In genomic region chr15:97751676-97752075, GRCm38 (mm10) we compare ENCODE assay signal across 13 mouse cellular contexts. TPM values are rescaled to one million over a fixed set of nuclear protein-coding genes. Genes with fewer than 3 reads are reported as not detected.
A peak's percentile ranks its signal among the peaks of the same experiment; 100 is the strongest.
DNase-seq lines count a peak whose midpoint lies in the region; TF ChIP-seq lines count a peak whose summit lies in the region.
"Had no signal": no experiment of that assay in that cellular context is flagged by ENCODE, and none has a peak within 500 bp of the region (broad histone marks: within the 10 kb centered on the region; RNA-seq: fewer than 3 reads in every experiment).

No protein-coding gene starts in this region.

- peak; percentile 59 for TF ChIP-seq RAD21 in CH12.LX (IDR thresholded peaks at IDR 0.05; ENCODE audit: low read depth, low read length)

- in situ Hi-C loops in CH12.LX (cut with MboI; ENCODE audit: low pct_ligation_motif_present, low pct_unique_long_range_greater_than_20kb, low sequenced_read_pairs), result loop anchor here (5.0 kb wide), 1 partner anchor 34 kb away; no protein-coding TSS in a partner anchor

- peaks cover 3 to 25% of the 10 kb centered on the region in 2 experiments for H3K36me3 ChIP-seq in CH12.LX (replicated peaks in 1 of 2; ENCODE audit: control insufficient read depth in 1 of 2, insufficient read depth in 1 of 2, low read length in 1 of 2)
- H3K36me3 ChIP-seq: liver, embryonic 15.5 days had no signal

- dilution Hi-C loops in CH12.LX (cut with MboI; ENCODE audit: extremely low pct_ligation_motif_present, extremely low pct_unique_long_range_greater_than_20kb, low sequenced_read_pairs), result no loop called here

- H3K4me1 ChIP-seq in CH12.LX (ENCODE audit: control insufficient read depth in 1 of 2, insufficient read depth in 2 of 2), result peaks cover 34 to 58% of the 10 kb centered on the region in 2 experiments

- H3K4me3 ChIP-seq in CH12.LX (replicated peaks in 1 of 3; ENCODE audit: low read depth in 2 of 3, low read length in 2 of 3, poor library complexity in 1 of 3), result no peak overlapping the region
- H3K4me3 ChIP-seq: liver, embryonic 15.5 days; myocyte had no signal

- H3K9ac ChIP-seq in CH12.LX (ENCODE audit: insufficient read depth, low read depth), result no peak overlapping the region
- H3K9ac ChIP-seq: liver, embryonic 15.5 days had no signal

- no peak for TF ChIP-seq POLR2A in CH12.LX (IDR thresholded peaks at IDR 0.05; ENCODE audit: low read depth, low read length)

- no peaks in the 10 kb centered on the region for H3K27me3 ChIP-seq in CH12.LX (replicated peaks)
- H3K27me3 ChIP-seq: liver, embryonic 15.5 days had no signal

- no peaks in the 10 kb centered on the region for H3K79me2 ChIP-seq in CH12.LX (replicated peaks; ENCODE audit: control insufficient read depth, extremely low read depth, insufficient read depth, poor library complexity, severe bottlenecking)

- peak; percentile 36 for DNase-seq in kidney, adult 18-20 months
- no peak for DNase-seq in kidney, adult 8-10 months
- DNase-seq in A20 (ENCODE audit: low read depth, low spot score) (peak; percentile 77), CH12.LX (ENCODE audit: extremely low read depth) (no peak)
- DNase-seq in kidney, postnatal 10 days, result peak; percentile 54
- no peak for DNase-seq in gastrocnemius, adult 18-20 months (ENCODE audit: low spot score)
- DNase-seq in frontal cortex, postnatal 10 days (ENCODE audit: low spot score in 2 of 2), result no peak
- no peak for DNase-seq in gastrocnemius, postnatal 10 days
- DNase-seq: layer of hippocampus, postnatal 36 days; right cerebral cortex, postnatal 25 days had no signal

- no peaks in the 10 kb centered on the region for H3K9me3 ChIP-seq in CH12.LX (replicated peaks; ENCODE audit: low read length)
- H3K9me3 ChIP-seq: liver, embryonic 15.5 days had no signal

- no peak overlapping the region for H3K4me2 ChIP-seq in CH12.LX (ENCODE audit: insufficient read depth, low read depth, poor library complexity, severe bottlenecking)
- H3K4me2 ChIP-seq: liver, embryonic 15.5 days had no signal

- no peak for TF ChIP-seq EP300 in CH12.LX (IDR thresholded peaks at IDR 0.05; ENCODE audit: low read length)

- no peak overlapping the region for H3K27ac ChIP-seq in CH12.LX (ENCODE audit: insufficient read depth, low read depth)
- H3K27ac ChIP-seq: liver, embryonic 15.5 days had no signal

- peak; percentile 72 to 83 for TF ChIP-seq CTCF in CH12.LX (conservative IDR thresholded peaks at IDR 0.05 in 1 of 2, IDR thresholded peaks at IDR 0.05 in 1 of 2; ENCODE audit: low read depth in 2 of 2, low read length in 2 of 2)

TF ChIP-seq in CH12.LX, 34 proteins besides CTCF, POLR2A, EP300 and RAD21:
- TF ChIP-seq E2F4 (IDR thresholded peaks at IDR 0.05; ENCODE audit: insufficient replicate concordance, low read depth, low read length), result no peak
- no peak; the same call in 1 of the 2 replicates for TF ChIP-seq NELFE (IDR thresholded peaks at IDR 0.05; ENCODE audit: low read depth, low read length)
- TF ChIP-seq USF1 (IDR thresholded peaks at IDR 0.05; ENCODE audit: low read depth, low read length), result no peak
- no peak for TF ChIP-seq NRF1 (IDR thresholded peaks at IDR 0.05; ENCODE audit: low read depth, low read length)
- TF ChIP-seq MAZ (IDR thresholded peaks at IDR 0.05; ENCODE audit: low read depth, low read length), result no peak
- TF ChIP-seq SIN3A (IDR thresholded peaks at IDR 0.05; ENCODE audit: low read length), result no peak
- peak; percentile 92 for TF ChIP-seq ZKSCAN1 (IDR thresholded peaks at IDR 0.05; ENCODE audit: borderline replicate concordance, low read depth, low read length)
- peak; percentile 71 for TF ChIP-seq SMC3 (IDR thresholded peaks at IDR 0.05; ENCODE audit: low read depth, low read length)
- no peak for TF ChIP-seq JUND (conservative IDR thresholded peaks at IDR 0.05; ENCODE audit: low read depth, low read length)
- TF ChIP-seq TBP (conservative IDR thresholded peaks at IDR 0.05; ENCODE audit: low read depth, low read length), result no peak
- TF ChIP-seq HCFC1 (IDR thresholded peaks at IDR 0.05; ENCODE audit: low read depth, low read length), result no peak
- TF ChIP-seq TCF12 (IDR thresholded peaks at IDR 0.05; ENCODE audit: low read depth, low read length), result no peak
- no peak for TF ChIP-seq CHD1 (IDR thresholded peaks at IDR 0.05; ENCODE audit: low read depth, low read length)
- no peak for TF ChIP-seq PAX5 (IDR thresholded peaks at IDR 0.05; ENCODE audit: low read length)
- no peak for TF ChIP-seq KAT2A (IDR thresholded peaks at IDR 0.05; ENCODE audit: insufficient replicate concordance, low read length)
- no peak for TF ChIP-seq GABPA (IDR thresholded peaks at IDR 0.05; ENCODE audit: insufficient replicate concordance, low read depth, low read length)
- TF ChIP-seq BHLHE40 (IDR thresholded peaks at IDR 0.05; ENCODE audit: low read depth, low read length), result 0 out of 2 replicates have a peak, but pooled peaks have one; percentile 11
- no peak for TF ChIP-seq IRF4 (IDR thresholded peaks at IDR 0.05; ENCODE audit: low read depth, low read length)
- TF ChIP-seq ZNF384 (IDR thresholded peaks at IDR 0.05; ENCODE audit: low read depth, low read length), result no peak
- no peak for TF ChIP-seq MAX (IDR thresholded peaks at IDR 0.05; ENCODE audit: low read length)
- 0 out of 2 replicates have a peak, but pooled peaks have one; percentile 1 for TF ChIP-seq ZC3H11A (IDR thresholded peaks at IDR 0.05; ENCODE audit: low read depth, low read length)
- TF ChIP-seq MAFK (IDR thresholded peaks at IDR 0.05; ENCODE audit: insufficient replicate concordance, low read length), result no peak
- TF ChIP-seq ETS1 (conservative IDR thresholded peaks at IDR 0.05; ENCODE audit: low read depth, low read length), result no peak
- TF ChIP-seq JUN (IDR thresholded peaks at IDR 0.05; ENCODE audit: insufficient read depth, low read depth, low read length), result no peak
- no peak for TF ChIP-seq MYC (IDR thresholded peaks at IDR 0.05; ENCODE audit: low read depth, low read length)
- TF ChIP-seq ZMIZ1 (IDR thresholded peaks at IDR 0.05; ENCODE audit: low read depth, low read length), result no peak
- TF ChIP-seq RCOR1 (conservative IDR thresholded peaks at IDR 0.05; ENCODE audit: low read depth, low read length), result no peak
- TF ChIP-seq CHD2 (IDR thresholded peaks at IDR 0.05; ENCODE audit: low read length), result no peak
- no peak for TF ChIP-seq MXI1 (IDR thresholded peaks at IDR 0.05; ENCODE audit: low read depth, low read length)
- TF ChIP-seq POLR2AphosphoS2 (IDR thresholded peaks at IDR 0.05; ENCODE audit: low read depth, low read length), result no peak
- TF ChIP-seq USF2 (conservative IDR thresholded peaks at IDR 0.05; ENCODE audit: low read depth, low read length), result no peak
- TF ChIP-seq MEF2A (IDR thresholded peaks at IDR 0.05; ENCODE audit: borderline replicate concordance, low read depth, low read length), result no peak
- TF ChIP-seq UBTF (IDR thresholded peaks at IDR 0.05; ENCODE audit: low read depth, low read length), result no peak
- no peak for TF ChIP-seq ELF1 (IDR thresholded peaks at IDR 0.05; ENCODE audit: low read depth, low read length)

RNA-seq across cellular contexts. Expression of gene Rapgef3, which starts 16.1 kb away (rescaled TPM):
- 2.8 and 3.4 TPM in 2 replicates for total RNA-seq in CH12.LX (2012; rRNA removed)
- 2.2 and 3.2 TPM in 2 replicates for total RNA-seq in CH12.LX (2014; rRNA removed)
- polyA plus RNA-seq in CH12.LX (2012; ENCODE audit: insufficient read length, low read depth), result 1.7 and 2.5 TPM in 2 replicates
- total RNA-seq in gastrocnemius, adult 18-20 months (2021), result 1 to 10 TPM; 6.6 to 9.0 TPM
- total RNA-seq in gastrocnemius, postnatal 10 days (2021), result 1 to 10 TPM; 7.4 to 8.5 TPM

RNA-seq across cellular contexts. Expression of gene Endou, which starts 20.5 kb away (rescaled TPM):
- total RNA-seq in CH12.LX (2012; rRNA removed), result 38.9 and 49.5 TPM in 2 replicates
- total RNA-seq in CH12.LX (2014; rRNA removed), result 60.5 and 66.9 TPM in 2 replicates
- 64.0 and 69.8 TPM in 2 replicates for polyA plus RNA-seq in CH12.LX (2012; ENCODE audit: insufficient read length, low read depth)
- under 1 TPM; 0.34 to 0.45 TPM for total RNA-seq in gastrocnemius, adult 18-20 months (2021)
- total RNA-seq in gastrocnemius, postnatal 10 days (2021), result under 1 TPM; 0.56 to 0.82 TPM
- polyA plus RNA-seq: embryonic facial prominence, embryonic 11.5 days had no signal

RNA-seq across cellular contexts. Expression of gene Slc48a1, which starts 26.6 kb away (rescaled TPM):
- 35.0 and 39.4 TPM in 2 replicates for total RNA-seq in CH12.LX (2012; rRNA removed)
- 23.2 and 25.4 TPM in 2 replicates for total RNA-seq in CH12.LX (2014; rRNA removed)
- 50.6 and 56.0 TPM in 2 replicates for polyA plus RNA-seq in CH12.LX (2012; ENCODE audit: insufficient read length, low read depth)
- total RNA-seq in gastrocnemius, adult 18-20 months (2021), result 10 to 100 TPM; 45.0 to 48.7 TPM
- 10 to 100 TPM; 34.5 to 42.6 TPM for total RNA-seq in gastrocnemius, postnatal 10 days (2021)

RNA-seq across cellular contexts. Expression of gene Rpap3, which starts 46.1 kb away (rescaled TPM):
- total RNA-seq in CH12.LX (2012; rRNA removed), result 43.1 and 51.8 TPM in 2 replicates
- total RNA-seq in CH12.LX (2014; rRNA removed), result 73.7 and 88.8 TPM in 2 replicates
- 69.1 and 83.7 TPM in 2 replicates for polyA plus RNA-seq in CH12.LX (2012; ENCODE audit: insufficient read length, low read depth)
- 10 to 100 TPM; 12.0 to 14.0 TPM for total RNA-seq in gastrocnemius, adult 18-20 months (2021)
- 10 to 100 TPM; 10.2 to 13.2 TPM for total RNA-seq in gastrocnemius, postnatal 10 days (2021)

Comparison
In these comparisons a context has a peak if more than half of its experiments do, and no peak if none do; other contexts are left out.
1. DNase-seq: peak in kidney, adult 18-20 months (single experiment), A20 (single experiment) and kidney, postnatal 10 days (single experiment); none in kidney, adult 8-10 months (0 of 2), CH12.LX (single experiment), gastrocnemius, adult 18-20 months (single experiment), frontal cortex, postnatal 10 days (0 of 2) and gastrocnemius, postnatal 10 days (single experiment).
2. RNA of gene Endou, which starts 20.5 kb away (total RNA-seq): 38.9 to 66.9 TPM in CH12.LX; 0.56 to 0.82 TPM in gastrocnemius, postnatal 10 days and 0.34 to 0.45 TPM in gastrocnemius, adult 18-20 months; every median in the first group is over 10 times any median in the second.